Mouse (Mus musculus): ENCODE data around the gene Pla2g16. TPM values are rescaled to one million over a fixed set of nuclear protein-coding genes. Genes with fewer than 3 reads are reported as not detected.

Gene Pla2g16
- polyA plus RNA-seq, 1 experiment from 2014 or later = 26.4 TPM

DNA sequence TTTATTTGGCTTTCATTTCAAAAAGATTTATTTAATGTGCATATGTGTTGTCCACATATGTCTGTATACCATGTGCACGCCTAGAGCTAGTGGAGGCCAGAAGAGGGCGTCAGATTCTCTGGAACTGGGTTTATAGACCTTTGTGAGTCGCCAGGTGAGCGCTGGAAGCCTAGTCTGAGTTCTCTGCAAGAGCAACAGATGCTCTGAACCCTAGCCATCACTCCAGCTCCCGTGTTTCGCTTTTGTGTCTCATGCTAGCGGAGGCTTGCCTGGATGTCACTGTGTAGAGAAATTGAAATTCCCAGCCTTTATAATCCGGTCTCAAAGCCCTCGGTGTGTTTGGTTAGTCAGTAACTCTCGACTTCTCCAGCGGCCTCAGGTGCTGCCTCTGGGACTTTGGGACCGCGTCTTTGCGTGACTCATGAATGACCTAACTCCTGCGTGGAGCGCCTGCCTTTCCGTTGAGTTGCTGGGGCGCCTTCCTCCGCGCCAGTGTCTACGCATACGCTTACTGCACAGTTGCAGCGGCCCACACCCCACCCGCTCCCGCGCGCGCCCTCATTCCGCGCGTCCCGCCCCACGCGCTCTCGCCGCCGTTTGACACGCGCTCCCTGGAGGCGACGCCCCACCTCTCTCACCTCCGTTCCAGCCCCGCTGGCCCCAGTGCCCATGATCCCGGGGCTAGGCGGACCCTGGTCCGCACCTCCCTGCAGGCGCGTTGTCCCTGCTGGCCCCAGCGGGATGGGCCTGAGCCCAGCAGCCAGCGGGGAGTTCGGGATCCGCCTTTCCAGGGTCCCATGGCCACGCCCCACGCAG lies 54.9 kb downstream of the Pla2g16 start, which contains the start of gene Hrasls5:
TSS of gene Hrasls5 (plus strand) at position 600 of the 816 bp plus-strand sequence.
- 4% methylated on average over 54 of the region's 54 CpGs for WGBS (ENCODE audit: insufficient replicate concordance)
- Histone ChIP-seq H3K27me3 (peaks cover 53% of the 10 kb centered on the region), H3K4me2 (peak within 1 kb of the TSS; percentile 59), H3K27ac (replicated peaks) (no peak within 1 kb of the TSS), H3K36me3 (replicated peaks) (no peaks in the 10 kb centered on the region), H3K4me3 (replicated peaks) (peak within 1 kb of the TSS; percentile 26), H3K4me1 (replicated peaks) (no peaks in the 10 kb centered on the region; the same call in 1 of the 2 replicates), H3K9ac (no peak within 1 kb of the TSS), H3K9me3 (replicated peaks) (no peaks in the 10 kb centered on the region)
- no peak for ATAC-seq (ENCODE audit: insufficient read depth)

DNA sequence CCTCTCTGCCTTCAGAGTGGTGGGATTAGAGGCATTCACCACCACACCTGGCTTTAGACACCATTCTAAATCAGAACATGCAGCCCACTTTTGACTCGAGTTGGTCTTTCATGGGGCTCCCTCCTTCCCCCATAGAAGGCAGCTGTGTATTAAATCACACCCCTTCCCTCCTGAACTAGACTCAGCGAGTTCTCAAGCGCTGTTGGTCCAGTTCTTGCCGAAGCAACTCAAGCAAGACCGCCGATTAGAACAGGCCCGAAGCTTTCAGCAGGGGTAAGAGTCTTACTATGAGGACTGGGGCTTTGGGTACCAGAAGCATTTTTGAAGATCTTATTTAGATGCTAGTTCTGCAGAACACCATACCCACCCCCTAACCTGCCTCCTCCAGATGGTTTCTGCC lies 55.9 kb downstream of the Pla2g16 start:
- Histone ChIP-seq H3K9me3 (replicated peaks) (no peaks in the 10 kb centered on the region), H3K36me3 (replicated peaks) (no peaks in the 10 kb centered on the region), H3K4me1 (replicated peaks) (no peaks in the 10 kb centered on the region; the same call in 1 of the 2 replicates), H3K9ac (no peak overlapping the region), H3K27ac (replicated peaks) (no peak overlapping the region), H3K27me3 (peaks cover 44% of the 10 kb centered on the region), H3K4me3 (replicated peaks) (no peak overlapping the region), H3K4me2 (no peak overlapping the region)
- ATAC-seq (ENCODE audit: insufficient read depth) = no peak
- WGBS (ENCODE audit: insufficient replicate concordance) = 70% methylated on average over 7 of the region's 7 CpGs

GRCm38 (mm10) chr19:7616231-7616930 lies 59.1 kb downstream of the Pla2g16 start:
- no peak for ATAC-seq (ENCODE audit: insufficient read depth)
- H3K27ac ChIP-seq (replicated peaks) = no peak overlapping the region
- H3K27me3 ChIP-seq = peaks cover 30% of the 10 kb centered on the region
- no peak overlapping the region for H3K4me3 ChIP-seq (replicated peaks)
- no peaks in the 10 kb centered on the region for H3K36me3 ChIP-seq (replicated peaks)
- no peaks in the 10 kb centered on the region for H3K9me3 ChIP-seq (replicated peaks)
- no peak overlapping the region for H3K4me2 ChIP-seq
- WGBS (ENCODE audit: insufficient replicate concordance) = 65% methylated on average over 5 of the region's 5 CpGs
- H3K4me1 ChIP-seq (replicated peaks) = no peaks in the 10 kb centered on the region; the same call in 1 of the 2 replicates
- no peak overlapping the region for H3K9ac ChIP-seq

DNA sequence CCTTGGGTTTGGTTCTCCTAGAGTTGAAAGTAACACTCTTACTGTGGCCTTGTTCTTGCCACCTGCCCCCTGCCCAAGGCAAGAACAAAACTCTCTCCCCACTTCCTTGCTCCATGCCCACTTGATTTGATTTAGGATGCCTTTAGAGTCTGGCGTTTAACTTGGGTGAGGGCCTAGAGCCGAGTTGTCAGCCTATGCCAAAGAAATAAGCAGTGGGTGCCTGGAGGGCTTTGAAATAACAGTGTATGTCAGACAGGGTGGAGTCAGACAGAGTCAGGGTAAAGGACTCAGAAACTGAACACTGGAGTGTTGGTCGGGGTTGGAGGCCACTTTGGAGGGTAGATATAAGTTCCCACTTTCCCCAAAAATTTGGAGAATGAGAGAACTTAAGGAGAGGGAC lies 59.8 kb downstream of the Pla2g16 start:
- Histone ChIP-seq H3K27ac (replicated peaks) (no peak overlapping the region), H3K4me2 (no peak overlapping the region), H3K9me3 (replicated peaks) (no peaks in the 10 kb centered on the region), H3K36me3 (replicated peaks) (no peaks in the 10 kb centered on the region), H3K4me3 (replicated peaks) (no peak overlapping the region), H3K4me1 (replicated peaks) (no peaks in the 10 kb centered on the region; the same call in 1 of the 2 replicates), H3K27me3 (peaks cover 23% of the 10 kb centered on the region), H3K9ac (no peak overlapping the region)
- no peak for ATAC-seq (ENCODE audit: insufficient read depth)
- WGBS (ENCODE audit: insufficient replicate concordance) = 55% methylated on average over 3 of the region's 3 CpGs

GRCm38 (mm10) chr19:7617696-7618095 lies 60.4 kb downstream of the Pla2g16 start:
- no peak for ATAC-seq (ENCODE audit: insufficient read depth)
- Histone ChIP-seq H3K27me3 (peaks cover 17% of the 10 kb centered on the region), H3K4me3 (replicated peaks) (no peak overlapping the region), H3K27ac (replicated peaks) (no peak overlapping the region), H3K4me1 (replicated peaks) (no peaks in the 10 kb centered on the region), H3K4me2 (no peak overlapping the region), H3K9me3 (replicated peaks) (no peaks in the 10 kb centered on the region), H3K36me3 (replicated peaks) (no peaks in the 10 kb centered on the region), H3K9ac (no peak overlapping the region)
- 33% methylated on average over 7 of the region's 7 CpGs for WGBS (ENCODE audit: insufficient replicate concordance)

- Histone ChIP-seq H3K4me1 (replicated peaks) (no peaks in the 10 kb centered on the region), H3K36me3 (replicated peaks) (no peaks in the 10 kb centered on the region), H3K9me3 (replicated peaks) (no peaks in the 10 kb centered on the region), H3K27ac (replicated peaks) (no peak overlapping the region), H3K4me3 (replicated peaks) (no peak overlapping the region), H3K4me2 (no peak overlapping the region), H3K27me3 (no peaks in the 10 kb centered on the region), H3K9ac (no peak overlapping the region)
- ATAC-seq (ENCODE audit: insufficient read depth) = no peak
These were observed 75.8 kb downstream of the Pla2g16 start for GRCm38 (mm10) chr19:7633021-7633420.

DNA sequence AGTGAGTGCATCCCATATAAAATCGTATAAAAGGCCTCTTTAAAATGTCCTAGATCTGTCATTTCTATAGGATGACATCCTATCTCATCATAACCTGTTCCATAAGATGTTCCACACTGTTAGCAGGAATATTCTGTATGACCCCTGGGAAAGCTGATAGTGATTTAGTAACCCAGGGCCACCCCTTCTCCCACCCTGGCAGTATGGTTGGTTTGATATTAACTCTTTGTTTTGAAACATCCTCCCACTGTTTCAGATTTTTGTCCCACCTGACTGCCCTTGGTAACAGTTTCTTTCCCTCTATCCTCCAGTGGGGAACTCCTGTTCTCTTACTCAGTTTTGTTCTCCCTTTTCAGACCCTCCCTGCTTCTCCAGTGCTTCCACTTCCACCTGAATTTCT lies 76.5 kb downstream of the Pla2g16 start:
- 37% methylated on average over 1 of the region's 1 CpGs for WGBS (ENCODE audit: insufficient replicate concordance)
- H3K9ac ChIP-seq = no peak overlapping the region
- no peaks in the 10 kb centered on the region for H3K27me3 ChIP-seq
- no peak overlapping the region for H3K27ac ChIP-seq (replicated peaks)
- H3K36me3 ChIP-seq (replicated peaks) = no peaks in the 10 kb centered on the region
- no peak overlapping the region for H3K4me3 ChIP-seq (replicated peaks)
- ATAC-seq (ENCODE audit: insufficient read depth) = no peak
- H3K4me2 ChIP-seq = no peak overlapping the region
- no peaks in the 10 kb centered on the region for H3K9me3 ChIP-seq (replicated peaks)
- no peaks in the 10 kb centered on the region for H3K4me1 ChIP-seq (replicated peaks)

Other genes starting within 250 kb of the Pla2g16 start
- 20.0 and 24.4 TPM in 2 replicates for gene Mark2, start 215.6 kb upstream of the Pla2g16 start, polyA plus RNA-seq (2015; fragmentation: Nextera tagmentation; extraction: Ambion mirVana)
- gene Spindoc, start 174.5 kb upstream of the Pla2g16 start, polyA plus RNA-seq (2015; fragmentation: Nextera tagmentation; extraction: Ambion mirVana) = 3.2 and 3.7 TPM in 2 replicates
- gene 2700081O15Rik, start 139.8 kb upstream of the Pla2g16 start, polyA plus RNA-seq (2015; fragmentation: Nextera tagmentation; extraction: Ambion mirVana) = 0.68 and 0.88 TPM in 2 replicates
- gene Rtn3, start 74.2 kb upstream of the Pla2g16 start, polyA plus RNA-seq (2015; fragmentation: Nextera tagmentation; extraction: Ambion mirVana) = 69.6 and 71.7 TPM in 2 replicates
- 4.6 and 5.1 TPM in 2 replicates for gene Atl3, start 63.4 kb upstream of the Pla2g16 start, polyA plus RNA-seq (2015; fragmentation: Nextera tagmentation; extraction: Ambion mirVana)
- not detected in 2 replicates for gene Lgals12, start 49.7 kb downstream of the Pla2g16 start, polyA plus RNA-seq (2015; fragmentation: Nextera tagmentation; extraction: Ambion mirVana)
- not detected in 2 replicates for gene Hrasls5, start 55.1 kb downstream of the Pla2g16 start, polyA plus RNA-seq (2015; fragmentation: Nextera tagmentation; extraction: Ambion mirVana)
- not detected in 2 replicates for gene Slc22a19, start 153.9 kb downstream of the Pla2g16 start, polyA plus RNA-seq (2015; fragmentation: Nextera tagmentation; extraction: Ambion mirVana)
- not detected in 2 replicates for gene Slc22a26, start 245.2 kb downstream of the Pla2g16 start, polyA plus RNA-seq (2015; fragmentation: Nextera tagmentation; extraction: Ambion mirVana)

Measured in liver, embryonic 15.5 days (tissue).